Mouse (Mus musculus) kidney, adult 18-20 months (tissue): ENCODE results near the gene Slc35c1.

ENCODE experiments used
- DNase-seq: peaks from one replicate; pipeline ENCODE4 v3.0.0; 2021

The Slc35c1 gene

DNA sequence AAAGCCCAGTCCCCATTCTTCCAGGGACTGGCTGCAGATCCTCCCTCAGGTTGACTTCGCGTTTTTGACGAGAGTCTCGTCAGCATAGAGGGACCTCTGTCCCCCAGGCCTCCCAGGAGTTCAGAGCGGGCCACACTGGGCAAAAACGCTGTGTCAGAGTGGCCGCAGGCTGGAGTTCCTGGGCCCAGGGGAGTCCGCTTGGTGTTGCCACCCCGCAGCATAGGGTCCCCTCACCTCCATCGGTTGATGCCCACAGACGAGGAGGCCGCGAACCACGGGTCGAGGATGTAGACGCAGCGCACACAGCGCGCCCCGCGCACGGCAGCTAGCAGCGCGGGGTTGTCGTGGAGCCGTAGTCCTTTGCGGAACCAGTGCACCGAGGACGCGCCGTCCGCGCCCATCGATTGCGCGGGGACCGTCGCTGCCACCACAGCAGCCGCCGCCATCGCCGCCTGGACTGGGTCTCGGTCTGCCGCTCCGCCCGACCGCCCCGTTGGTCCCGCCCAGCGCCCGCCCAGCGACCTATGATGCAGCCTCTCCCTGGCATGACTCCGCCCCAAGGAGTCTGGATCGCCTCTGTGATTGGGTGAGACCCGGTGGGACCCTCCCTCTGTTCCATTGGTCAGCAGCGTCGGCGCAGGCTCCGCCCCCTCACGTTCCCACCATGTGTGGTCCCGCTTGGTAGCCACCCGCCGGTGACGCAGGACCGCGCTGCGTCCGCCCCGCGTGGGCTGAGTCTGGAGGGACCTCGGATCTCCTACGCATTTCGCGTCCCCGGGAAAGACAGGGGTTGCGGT is 26.6 kb downstream of the Slc35c1 start, which contains the start of gene Cry2:
Gene Cry2 (minus strand): TSS at position 466 of the 797 bp plus-strand sequence.
- DNase-seq, result peak; percentile 98

DNA sequence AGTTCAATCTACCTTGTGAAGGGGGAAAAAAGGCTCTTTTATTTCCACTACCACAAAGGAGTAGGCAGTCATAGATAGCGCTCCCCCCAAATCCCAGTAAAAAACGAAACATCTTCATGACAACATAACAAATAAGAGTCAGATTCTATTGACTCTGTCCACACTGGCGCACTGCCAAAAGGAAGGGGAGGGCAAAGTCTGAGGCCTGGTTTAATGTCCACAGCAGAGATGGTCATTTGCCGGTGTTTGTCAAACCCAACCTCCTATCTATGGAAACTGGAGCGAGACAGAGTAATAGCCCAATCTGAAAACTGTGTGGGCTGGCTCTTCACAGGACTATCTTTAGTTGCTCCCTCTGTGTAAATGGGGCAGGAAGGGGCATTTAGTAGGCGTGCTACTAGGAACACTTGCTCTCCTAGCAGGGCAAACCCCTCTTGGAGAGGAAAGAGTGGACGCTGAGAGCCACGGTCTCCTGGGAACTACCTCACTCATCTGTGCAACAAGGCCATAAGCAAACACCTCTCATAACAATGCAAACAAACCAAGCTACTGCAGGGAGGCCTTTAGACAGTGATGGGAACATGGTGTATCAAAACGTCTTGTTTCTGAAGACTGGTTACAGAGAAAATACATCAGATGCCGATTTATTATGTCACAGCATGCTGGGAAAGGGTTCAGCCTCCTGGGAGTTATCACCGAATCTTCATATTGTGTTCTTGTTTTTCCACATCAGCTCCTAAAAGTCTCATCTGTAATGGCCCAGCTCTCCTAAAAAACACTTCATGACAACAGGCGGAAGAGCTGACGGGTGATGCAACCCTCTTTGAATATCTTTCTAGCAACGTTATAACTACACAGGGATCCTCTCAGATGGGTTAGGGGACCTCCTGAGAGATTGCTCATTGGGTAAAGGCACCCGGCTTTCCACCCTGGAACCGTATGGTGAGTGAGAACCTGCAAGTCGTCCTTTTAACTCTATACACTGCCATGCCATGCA is 27.7 kb downstream of the Slc35c1 start:
- peak; percentile 78 for DNase-seq

DNA sequence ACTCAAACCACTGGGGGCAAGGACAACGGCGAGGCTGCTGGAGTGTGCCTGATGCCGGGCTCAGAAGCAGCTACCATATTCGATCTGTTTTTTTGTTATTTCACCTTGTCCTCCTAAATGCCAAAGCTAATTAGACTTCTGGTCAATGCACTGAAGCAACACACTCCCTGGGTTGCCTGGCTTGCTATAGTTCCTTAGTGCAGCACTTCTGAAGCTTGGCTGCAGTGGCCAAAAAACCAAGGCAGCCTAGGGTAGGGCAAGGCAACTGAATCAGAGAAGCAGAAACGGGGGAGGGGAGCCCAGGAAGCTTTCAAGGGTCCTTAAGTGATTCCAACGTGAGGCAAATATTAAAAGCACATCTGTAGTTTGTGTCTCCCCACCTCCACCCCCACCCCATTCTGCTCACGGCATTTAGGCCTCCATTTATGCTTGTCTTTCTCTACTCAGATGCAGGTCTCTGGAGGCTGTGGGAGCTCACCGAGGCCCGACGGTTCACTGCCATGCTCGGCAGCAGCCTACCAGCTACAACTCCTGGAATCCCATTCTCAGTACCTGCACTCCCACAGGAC is 28.6 kb downstream of the Slc35c1 start:
- DNase-seq, result no peak

DNA sequence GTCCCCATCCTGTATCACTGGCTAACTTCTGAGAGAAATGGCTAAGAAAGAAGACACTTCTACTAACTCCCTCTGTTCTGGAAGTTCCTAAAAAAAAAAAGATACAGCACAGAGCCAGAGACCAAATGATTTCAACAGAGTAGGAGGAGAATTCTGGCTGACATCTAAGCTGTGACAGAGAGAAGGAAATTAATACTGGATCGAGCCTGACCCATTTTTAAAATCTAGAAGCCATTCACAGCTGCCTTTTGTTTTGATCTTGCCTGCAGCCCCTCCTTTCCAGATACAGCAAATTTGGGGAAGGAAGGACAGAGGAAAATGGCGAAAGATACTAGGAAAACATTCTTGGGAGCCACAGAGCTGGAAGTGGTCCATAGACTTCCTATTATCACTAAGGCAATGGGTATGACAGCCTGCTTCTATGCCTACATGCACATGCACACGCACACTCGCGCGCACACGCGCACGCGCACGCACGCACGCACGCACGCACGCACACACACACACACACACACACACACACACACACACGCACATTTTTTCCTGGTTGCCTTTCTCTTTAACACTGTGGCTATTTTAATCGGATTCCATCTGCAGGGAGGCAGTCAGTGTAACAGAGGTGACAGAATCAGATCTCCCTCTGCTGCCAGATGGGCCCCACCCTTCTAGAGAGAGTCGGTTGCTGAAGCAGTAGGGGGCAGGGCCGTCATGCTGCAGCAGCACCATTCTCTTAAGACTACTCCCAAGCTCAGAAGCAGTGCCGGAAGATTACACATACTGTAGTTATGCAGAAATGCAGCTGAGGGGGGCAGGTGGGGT is 29.4 kb downstream of the Slc35c1 start:
- no peak for DNase-seq

DNA sequence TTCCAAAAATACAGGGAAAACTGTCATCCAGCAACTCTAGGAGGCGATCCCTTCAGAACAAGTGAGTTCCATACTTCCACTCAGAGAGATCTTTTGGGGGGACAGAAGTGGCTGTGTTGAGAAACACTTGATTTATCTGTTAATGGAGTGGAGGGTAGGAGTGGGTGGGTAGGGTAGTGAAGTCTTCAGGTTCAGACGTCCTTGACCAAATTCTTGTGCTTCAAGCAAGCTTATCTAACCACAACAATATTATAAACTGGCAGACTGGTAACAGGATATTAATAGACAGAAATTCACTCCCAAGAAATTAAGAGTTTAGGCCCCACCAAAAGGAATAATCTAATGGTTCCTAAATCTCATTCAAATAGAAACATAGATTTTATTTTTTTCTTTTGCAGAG is 30.2 kb downstream of the Slc35c1 start:
- no peak for DNase-seq

DNA sequence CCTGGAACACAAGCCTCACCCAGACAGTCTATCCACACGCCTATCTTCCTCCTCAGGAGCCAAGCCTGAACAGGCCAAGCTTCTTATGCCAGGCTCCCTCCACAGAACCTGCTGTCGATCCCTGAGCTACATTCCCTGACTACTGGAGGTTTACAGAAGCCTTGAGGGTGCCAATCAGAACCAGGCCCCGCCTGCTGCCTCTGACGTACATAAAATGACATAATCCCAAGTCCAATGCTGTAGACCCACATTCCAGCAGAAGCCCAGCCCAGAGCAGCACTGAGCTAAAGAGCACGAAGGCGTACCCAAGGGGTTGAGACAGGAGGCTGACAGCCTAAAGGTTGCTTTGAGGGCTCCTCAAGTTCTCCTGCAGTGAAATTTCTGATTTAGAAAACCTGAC is 32.5 kb downstream of the Slc35c1 start:
- peak; percentile 85 for DNase-seq

DNA sequence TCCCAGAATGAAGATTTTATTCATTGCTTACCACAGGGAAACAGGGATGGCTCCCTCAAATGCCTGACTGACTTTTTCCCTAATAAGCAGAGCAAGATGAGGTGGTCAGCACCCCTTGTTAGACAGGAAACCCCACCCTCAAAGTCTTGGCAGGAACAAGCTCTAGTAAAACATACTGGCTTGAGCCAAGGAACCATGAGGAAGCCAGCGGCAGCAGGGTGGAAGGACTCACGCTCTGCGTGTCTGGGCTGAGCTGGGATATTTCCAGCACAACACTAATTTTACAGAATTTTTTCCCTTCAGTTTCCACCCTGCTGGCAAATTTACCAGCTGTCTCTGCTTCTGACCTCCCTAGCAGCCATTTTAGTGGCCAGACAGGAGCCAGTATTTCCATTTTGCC is 33.9 kb downstream of the Slc35c1 start:
- DNase-seq, result no peak

DNA sequence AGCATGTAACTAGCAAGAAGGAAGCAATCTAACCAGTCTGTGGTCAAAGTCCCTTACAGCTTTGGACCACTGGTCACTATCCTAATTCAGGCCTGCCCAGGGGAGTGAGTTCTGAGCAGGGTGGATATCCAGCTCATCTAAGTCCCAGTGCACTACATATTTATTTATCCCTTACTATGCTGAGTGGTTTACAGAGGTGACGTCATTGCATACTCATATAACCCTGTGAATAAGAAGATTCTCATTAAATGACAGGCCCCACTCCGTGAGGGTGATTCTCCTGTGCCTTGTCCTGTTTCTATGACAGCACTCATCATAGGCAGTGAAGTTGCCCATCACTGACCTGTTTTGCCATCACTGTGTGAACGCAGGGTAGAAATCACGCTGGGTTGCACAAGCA is 35.0 kb downstream of the Slc35c1 start:
- no peak for DNase-seq

DNA sequence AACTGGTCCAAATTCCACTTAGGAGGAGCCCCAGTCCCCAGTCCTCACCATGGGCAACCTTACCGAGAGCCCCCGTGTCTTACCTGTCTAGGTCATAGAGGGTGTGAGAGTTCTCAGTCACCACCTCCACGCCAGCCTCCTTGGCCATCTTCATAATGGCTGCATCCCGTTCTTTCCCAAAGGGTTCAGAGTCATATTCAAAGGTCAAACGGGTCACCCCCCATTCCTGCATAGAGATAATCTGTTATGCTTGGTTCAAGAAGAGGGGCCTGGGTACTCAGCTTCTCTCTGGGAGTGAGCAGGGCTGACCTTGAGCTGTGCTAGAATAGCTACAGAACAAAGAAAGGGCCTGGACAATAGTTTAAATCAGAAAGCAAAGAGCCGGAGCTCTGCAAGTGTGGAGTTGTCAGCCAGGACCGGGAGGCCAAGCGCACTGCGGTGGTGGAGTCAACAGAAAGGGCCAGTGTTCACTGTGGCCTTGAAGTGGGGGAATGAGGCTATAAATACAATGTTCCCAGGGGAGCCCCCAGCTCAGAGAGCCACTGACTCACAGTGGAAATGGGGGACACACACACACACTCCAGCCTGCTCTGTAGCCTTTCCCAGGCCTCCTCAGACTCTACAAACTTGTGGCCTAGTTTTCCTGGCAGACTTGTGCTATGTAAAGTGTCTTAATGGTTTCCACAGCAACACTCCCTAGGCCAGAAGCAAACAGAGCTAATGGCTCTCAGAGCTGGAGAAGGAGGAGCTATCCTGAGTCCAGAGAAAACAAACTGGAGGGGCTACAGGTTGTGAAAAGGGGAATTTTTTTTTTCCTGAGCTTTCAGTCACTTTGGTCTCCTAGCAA is 35.7 kb downstream of the Slc35c1 start:
- no peak for DNase-seq

DNA sequence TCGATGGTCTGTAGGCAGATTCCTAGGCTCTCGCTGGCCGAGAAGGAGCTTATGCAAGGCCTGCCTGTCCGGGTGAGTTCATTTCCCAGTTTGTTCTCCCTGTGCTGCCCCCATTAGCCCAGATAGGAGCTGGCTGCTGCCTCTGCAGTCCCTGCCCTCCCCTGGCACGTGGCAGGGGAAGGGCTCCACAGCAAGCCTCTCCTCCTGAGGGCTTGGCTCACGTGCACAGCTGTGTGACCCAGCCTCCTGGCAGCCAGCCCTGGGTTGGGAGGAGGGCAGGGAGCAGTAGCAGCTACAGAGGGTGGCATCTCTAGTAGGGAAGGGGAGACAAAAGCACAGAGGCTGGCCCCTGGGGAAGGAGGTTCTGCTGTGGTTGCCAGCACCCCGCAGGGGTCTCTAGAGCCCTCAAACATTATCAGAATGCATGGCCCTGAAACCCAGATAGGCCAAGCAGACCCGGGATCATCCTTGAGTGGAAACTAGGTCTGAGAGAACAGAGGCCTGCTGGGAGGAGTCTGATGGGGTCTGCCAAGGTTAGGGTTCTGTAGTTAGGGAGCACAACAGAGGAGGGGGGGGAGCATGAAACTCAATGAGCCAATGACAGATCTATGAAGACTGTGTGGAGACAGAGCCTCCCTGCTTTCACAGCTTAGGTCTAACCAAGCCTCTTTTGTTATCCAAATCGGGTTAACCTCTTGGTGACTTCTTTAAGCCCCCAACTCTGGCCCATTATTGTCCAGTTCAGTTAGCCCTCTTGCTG is 36.5 kb downstream of the Slc35c1 start:
- DNase-seq, result peak; percentile 98

DNA sequence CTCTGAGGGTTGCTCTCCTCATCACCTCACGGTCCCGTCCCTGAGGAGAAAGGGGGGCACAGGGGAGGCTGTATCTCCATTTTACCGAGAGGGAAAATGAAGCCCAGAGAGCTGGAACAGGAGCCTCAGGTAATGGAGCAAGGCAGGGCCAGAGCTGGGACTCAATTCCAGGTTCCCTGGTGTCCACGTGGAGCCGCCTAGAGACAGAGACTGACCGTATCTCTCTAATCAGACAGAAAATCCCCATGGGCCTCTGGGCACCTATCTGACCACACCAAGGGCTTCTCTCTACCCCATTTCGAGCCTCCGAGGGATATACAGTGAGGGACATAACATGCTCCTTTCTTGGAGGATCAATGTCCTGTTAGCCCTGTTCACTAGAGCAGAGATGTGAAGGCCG is 37.2 kb downstream of the Slc35c1 start:
- DNase-seq, result no peak

DNA sequence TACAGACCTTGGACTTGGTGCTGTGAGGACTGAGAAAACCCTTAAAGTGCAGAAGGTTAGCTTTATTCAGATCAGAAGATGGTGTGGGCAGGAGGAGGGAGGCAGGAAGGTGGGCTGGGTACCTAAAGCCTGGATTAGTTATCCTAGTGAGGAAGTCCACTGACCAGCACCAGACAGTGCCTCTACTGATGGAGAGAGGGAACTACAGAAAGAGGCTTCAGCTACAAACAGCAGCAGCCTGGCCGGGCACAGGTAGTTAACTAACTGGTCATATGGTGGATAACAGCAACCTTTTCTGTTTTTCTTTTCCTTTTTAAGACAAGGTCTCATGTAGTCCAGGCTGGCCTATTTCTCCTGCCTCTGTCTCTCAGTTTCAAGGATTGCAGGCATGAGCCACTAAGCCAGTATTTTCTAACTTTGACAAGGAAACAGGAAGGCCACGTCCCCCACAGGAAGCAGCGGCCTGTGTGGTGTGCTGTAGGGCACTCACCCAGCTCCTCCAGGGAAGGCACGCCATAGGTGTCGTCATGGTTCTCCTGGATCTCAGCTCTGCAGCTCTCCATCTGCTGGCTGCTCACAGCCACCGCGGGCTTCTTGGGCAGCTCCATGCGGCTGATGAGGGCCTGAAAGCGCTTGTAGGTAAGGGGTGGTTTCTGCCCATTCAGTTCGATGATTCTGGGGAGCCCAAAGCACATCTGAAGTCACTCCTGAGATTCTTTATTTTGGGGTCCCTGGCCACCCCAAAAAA is 37.8 kb downstream of the Slc35c1 start:
- DNase-seq, result no peak

DNA sequence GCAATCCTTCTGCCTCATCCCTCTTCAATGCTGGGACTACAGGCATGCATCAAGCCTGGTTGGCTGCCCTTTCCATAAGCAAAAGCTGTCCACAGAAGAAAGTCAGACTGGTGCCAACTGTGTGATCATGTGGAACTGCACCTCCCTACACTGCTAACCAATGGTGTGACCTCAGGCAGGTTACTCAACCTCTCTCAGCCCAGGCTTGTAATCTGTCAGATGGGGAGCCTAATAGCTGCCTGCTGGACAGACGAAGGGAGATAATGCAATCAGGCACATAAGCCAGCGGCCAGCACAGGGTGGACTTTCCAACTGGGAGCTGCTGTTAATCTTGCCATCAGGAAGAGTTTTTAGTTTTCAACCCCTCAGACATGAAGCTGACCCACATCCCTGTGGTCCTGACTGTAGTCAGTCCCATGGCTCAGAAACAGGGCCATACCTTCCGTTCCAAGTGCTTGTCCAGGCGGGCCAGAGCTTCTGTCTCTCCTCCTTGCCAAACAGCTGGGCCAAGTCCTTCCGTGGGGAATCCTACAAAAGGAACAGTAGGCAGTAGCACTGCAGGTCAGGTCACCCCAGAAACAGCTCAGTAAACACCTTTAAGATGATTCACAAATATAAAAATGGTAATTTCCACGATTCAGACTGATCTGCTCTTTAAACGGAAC is 38.5 kb downstream of the Slc35c1 start:
- DNase-seq, result peak; percentile 54

DNA sequence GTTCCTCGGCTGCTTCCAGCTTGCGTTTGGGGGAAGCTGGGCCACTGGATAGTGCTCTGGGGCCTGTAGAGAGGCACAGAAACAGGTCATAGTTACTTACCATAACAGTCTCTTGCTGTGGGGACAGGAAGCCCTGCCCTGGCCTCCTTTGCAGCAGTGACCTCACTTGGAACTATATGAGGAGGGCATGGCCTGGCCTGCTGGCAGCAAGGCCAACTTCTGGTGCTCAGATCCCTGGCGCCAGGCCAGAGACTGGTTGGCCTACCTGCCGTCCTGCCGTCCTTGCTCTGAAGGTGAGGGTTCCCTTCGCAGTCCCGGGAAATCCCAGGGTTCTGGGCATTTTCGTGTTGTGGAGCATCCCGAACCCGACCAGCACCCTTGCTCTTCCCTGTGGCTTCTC is 48.6 kb downstream of the Slc35c1 start:
- peak; percentile 60 for DNase-seq

DNA sequence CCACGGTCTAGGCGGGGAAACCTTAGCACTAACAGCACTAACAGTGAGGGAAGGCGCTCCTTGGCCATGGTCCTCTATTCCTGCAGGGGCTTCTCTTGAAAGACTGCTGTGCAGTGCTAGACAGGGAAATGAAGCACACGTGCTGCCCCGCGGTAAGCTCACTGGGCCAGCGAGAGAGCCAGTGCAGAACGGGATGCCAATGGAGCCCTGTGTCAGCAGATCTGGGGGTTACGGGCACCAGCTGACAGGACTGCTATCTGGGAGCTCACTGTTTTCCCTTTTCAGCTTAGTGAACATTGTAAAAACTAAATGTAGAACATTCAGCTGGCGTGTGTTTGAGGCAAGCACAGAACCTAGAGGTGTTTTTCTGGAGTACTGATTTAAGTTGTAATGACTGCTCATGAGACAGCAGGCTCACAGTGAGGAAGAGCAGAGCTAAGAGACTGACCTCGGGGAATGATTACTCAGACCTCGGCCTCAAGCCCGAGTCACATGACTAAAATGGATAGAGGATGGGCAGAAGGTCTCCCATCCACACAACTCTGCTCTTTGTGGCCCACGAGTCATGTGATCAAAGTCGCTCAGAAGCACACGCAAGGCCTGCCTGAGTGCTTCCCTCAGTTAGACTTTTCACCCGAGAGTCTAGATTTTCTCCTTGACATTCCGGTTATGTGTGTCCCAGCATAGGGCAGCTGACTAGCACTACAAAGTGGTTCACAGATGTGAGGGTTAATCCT is 51.9 kb downstream of the Slc35c1 start:
- peak; percentile 55 for DNase-seq

DNA sequence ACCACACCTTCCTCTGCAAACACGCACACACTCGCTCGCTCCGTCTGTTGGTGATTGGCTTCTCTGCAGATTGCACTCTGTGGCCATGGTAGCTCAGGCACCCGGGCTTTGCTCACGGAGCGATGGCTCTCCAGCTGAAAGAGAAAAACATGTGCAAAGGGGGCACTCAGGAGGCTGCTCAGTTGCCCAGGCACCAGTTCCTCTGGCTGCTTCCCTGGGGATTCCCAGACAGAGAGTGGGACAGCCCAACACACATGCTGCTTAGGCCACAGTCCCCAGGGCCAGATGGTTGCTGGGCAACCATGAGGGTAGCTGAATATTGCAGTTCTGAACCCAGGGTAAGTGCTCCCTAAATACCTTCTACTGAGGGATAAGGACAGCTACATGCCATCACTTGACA is 54.7 kb downstream of the Slc35c1 start:
- no peak for DNase-seq

DNA sequence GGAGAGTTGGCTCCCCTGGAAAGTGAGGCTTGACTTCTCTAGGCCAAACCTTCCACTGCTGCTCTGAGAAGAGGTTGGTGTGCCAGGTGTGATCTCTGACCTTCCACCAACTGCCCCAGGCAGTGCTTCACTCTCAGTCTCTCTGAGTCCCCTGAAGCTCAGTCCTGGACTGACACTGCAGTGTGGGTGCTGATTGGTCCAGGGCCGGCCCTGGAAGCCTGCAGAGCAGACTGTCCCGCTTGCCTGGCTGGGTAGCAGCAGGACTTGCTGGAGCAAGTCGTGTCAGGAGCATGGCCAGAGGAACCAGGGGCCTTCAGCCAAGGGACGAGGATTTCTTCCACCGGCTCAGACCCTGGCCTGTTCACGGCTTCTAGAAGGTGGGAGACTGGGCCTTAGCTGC is 55.6 kb downstream of the Slc35c1 start:
- no peak for DNase-seq

DNA sequence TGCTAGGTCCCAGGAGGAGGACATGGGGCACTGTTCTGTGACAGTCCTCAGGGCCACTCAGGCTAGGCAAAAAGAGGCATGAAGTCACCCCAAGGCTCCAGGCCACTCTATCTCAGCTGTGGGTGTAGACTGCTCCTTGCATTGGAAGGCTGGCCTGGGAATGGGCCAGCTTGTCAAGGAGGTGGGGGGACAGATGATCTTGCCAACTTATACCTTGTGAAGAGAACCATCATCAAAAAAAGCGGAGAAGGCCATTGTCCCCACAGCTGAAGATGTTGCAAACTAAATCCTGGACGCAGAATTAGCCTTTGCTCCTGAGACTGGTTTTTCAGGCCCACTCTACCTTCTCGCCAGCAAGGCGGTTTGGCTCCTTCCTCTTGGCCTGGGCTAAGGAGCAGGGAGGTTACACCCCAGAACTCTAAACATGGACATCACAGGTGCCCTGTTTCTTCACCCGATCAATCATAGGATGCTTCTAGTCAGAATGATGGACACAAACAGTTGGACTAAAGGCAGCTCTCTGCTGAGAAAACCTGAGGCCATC is 56.5 kb downstream of the Slc35c1 start:
- DNase-seq, result no peak
